Mouse (Mus musculus) monocyte, adult 2 months (primary cell): ENCODE measurements around the gene Tex9.
"Not testable (repeated sequence)": the region's sequence is repeated elsewhere in the genome, so short reads cannot be mapped to it uniquely, and the experiment has no call there.

Experiments
- DNase-seq, 2 experiments: peaks; one replicate each; pipeline ENCODE4 v3.0.0; 2022; ENCODE audit warnings: low spot score in 2 of 2, low read depth in 1 of 2

Tex9 gene

DNA sequence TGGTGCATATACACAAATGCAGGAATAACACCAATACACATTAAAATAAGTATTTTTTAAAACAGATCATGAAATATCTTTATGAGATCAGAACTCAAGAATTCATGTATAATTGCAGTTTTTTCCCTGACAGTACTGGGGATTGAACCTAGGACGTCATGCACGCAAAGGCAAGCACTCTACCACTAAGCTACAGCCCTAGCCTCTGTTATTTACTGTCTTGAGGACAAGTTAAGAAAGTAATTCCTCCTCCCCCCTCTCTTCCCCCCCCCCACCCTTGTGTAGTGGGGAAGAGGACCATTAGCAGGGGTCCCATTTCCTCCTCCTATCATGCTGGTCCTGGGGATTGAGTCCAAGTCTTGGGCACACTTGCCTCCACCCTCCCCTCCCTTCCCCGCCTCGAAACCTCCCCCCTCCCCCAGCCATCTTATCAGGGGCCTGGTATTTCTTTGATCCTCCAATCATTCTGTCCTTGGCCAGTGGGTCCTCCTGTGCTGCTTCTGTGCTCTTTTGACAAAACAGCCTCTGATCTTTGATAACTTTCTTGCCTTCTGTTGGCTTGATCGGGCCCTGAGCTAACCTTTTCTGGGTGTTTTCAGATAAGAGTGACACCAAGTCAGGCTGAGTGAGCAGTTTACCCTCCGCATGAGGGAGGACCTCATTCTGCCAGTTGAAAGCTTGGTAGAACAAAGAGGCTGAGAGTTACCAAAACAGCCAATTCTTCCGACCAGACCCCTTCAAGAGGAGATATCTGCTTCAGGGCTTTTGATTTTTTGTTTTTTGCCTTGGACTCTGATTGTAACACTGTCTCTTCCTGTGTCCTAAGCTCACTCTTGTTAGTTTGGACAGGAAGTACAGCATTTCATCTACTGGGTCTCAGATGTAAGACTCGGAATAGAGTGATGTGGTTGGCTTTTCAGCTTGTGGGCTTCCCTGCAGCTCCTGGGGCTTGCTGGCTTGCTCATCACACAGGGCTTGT is 50.8 kb downstream of the Tex9 start:
- DNase-seq: no peak

GRCm38 (mm10) chr9:72440358-72440757 is 51.7 kb downstream of the Tex9 start:
- DNase-seq: no peak

DNA sequence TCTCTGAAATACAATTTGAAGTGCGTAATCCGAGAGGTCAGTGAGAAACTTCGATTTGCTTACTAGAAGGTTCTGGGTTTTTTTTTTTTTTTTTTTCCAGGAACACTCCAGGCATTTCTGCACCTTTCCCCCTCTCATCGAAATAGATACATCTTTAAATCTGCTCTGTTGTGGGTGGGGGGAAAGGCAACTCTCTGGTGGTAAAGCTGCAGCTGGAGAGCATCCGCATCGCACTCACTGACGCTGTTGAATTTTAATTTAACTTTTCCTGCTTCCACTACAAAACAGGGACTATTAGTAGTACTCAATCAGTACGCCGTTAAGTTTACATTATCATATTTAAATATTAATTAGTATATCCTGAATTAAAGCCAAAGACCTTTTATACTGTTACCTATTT is 53.3 kb downstream of the Tex9 start:
- DNase-seq: no peak

- peak; percentile 73 to 76 for DNase-seq
Observed at GRCm38 (mm10) chr9:72437822-72438701, 54.0 kb downstream of the Tex9 start, which contains the start of gene Mns1. Mns1 (plus strand) TSS chr9:72438011.

- DNase-seq: no peak
Observed at GRCm38 (mm10) chr9:72434876-72435275, 57.1 kb downstream of the Tex9 start.

DNA sequence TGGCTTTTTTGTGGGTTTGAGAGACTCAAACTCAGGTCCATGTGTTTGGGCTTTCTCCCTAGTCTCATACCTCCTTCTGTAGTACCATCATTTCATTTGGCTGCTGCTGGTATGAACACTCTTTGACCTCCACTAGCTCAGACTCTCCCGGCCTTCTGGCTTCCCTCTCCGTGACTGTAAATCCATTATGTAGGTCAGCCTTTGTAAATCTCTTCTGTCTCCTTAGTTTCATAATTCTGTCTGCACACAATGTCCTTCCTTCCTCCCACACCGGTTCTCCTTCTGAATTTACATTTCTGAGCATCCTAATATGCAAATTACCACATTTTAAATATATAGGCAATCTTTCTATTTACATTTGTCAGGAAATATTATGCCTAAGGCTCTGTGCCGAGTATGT is 64.2 kb downstream of the Tex9 start:
- no peak for DNase-seq

DNA sequence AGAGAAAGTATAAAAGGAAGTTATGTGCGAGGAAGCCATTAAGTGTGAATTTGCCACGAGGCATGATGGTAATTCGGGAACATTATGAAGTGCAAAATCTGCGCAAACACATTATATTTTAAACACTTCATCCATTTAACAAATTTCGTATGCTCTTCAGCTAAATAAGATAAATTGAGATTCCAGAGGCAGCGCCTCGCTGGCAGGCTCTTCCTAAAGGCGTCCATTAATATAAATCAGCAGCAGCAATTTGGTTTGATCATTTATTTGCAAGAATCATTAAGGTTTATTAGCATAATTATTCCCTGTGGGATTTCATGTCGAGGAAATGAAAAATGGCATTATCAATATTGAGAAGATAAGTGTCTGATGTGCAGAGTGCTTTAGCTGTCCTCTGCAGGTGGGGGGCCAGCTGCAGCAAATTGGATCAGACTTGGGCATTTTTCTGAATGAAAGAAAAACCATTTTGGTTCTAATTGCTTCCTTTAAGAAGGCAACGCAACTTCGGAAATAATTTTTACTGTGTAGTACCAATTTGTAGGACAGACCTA is 66.6 kb downstream of the Tex9 start:
- no peak for DNase-seq

DNA sequence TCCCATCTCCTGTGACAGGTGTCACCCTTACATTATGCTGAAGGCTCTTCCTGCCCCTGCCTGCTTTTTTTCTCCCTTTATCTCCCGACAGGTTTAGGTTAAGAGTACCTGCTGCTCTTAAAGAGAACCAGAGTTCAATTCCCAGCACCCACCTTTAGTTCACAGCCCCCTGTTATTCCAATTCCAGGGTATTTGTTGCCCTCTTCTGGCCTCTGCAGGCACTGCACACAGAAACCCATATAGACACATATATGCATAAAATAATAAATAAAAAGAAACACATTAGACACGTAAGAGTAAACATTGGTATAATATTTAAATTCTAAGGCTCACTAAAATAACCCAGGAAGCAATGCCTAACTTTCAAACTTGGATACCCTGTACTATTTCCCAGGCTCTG is 69.3 kb downstream of the Tex9 start:
- DNase-seq: no peak

DNA sequence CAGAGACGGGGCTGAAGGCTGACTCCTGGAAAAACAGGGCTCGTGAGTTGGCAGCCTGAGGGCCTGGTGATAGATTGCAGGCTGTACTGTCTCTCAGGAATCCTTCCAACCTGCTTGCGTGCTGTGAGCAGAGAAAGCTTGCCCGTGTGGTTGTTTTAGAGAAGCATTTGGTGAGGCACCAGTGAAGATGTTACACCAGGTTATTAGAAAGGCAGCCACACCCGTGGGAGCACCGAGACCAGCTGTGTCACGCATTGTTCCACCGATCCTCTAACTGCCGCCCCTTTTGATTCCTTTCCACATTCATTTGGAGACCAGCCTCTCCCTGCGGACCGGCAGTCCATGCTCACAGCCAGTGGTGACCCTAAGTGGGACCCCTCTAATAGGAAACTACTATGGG is 69.7 kb downstream of the Tex9 start:
- no peak for DNase-seq

DNA sequence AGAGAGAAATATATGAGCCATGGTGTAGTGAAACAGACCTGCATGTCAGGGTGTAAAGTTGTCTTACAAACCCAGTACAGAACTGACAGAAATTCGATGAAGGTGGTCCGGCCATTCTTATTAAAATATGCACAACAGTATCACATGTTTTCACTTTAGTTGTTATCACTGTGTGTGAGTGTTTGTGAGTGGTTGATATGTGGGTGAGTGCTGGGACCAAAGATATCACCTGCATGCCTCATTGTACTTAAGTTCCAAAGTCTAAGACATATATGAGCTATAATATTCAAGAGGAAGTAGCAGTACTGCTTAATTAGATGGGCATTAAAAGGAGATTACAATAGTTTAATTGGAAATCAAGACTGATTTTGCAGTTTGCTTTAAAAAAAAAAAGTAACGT is 71.5 kb downstream of the Tex9 start:
- no peak for DNase-seq

DNA sequence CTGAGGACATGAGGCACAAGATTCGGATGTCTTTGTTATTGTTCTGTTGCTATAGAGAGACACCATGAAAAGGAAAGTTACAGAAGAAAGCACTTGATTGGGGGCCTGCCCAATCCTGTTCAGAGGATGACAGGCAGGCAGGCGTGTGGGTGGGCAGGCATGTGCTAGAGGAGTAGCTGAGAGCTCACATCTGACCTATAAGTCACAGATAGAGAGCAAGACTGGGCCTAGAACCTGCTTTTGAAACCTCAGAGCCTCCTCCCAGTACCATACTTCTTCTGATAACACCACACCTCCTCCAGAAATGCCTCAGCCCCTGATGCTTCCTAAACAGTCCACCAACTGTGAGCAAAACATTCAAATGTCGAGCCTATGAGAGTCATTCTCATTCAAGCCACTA is 73.6 kb downstream of the Tex9 start:
- DNase-seq: no peak

GRCm38 (mm10) chr9:72411746-72412145 is 80.3 kb downstream of the Tex9 start:
- no peak for DNase-seq

DNA sequence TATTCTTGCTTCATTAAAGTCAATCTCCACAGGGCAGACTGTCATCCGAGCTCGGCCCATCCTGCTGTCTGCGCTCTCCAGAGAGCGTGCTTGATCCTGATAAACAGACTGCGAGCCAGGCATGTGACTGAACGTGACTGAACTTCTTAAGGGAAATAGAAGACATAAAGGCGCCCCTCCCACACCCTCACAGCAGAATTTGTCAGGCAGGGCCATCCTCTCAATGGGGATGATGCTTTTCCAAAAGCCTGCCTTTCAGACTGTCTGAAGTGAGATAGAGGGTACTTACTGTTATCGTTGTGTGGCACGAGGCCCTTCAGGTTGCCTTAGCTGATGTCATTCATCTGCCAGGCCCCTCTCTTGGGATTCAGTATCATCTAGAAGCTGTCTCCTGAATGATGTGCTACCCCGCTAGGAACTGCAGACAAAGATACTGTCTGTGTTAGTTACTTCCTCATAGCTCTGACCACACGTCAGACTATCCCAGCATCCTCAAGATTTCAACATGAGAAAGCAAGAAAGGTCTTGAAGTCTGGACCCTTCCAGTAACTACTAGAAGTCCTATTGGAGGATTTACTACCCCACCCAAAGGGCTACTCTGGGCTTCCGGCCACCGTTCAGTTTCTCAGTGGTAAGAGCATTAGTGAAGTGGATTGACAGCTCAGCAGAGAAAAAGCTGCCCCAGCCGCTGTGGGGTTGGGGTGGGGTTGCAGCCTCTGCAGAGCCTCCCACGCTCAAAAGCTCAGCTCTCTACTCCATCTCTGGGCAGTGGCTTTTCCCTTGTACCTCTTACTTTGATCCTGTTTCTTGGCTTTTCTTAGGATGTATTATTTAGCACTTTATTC is 82.4 kb downstream of the Tex9 start:
- no peak for DNase-seq

DNA sequence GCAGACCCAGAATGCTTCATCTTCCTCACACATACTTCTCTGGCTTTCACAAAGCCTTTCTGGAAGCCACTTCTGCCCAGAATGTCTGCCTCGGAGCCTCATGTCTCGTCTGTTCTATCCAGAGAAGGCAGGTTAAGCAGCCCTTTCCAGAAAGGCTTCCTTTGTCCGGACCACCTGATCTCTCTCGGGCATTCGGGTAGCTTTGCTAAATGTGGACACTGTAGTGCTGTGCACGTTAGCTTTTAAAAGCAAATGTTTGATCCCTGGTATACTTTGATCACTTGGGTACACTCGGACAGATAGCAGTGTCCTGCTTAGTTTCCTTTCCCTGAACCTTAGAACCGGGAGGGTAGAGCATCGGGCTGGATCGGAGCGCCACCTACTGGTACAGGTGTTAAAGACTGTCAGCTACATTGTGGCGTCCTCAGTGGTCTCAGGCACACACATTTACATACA is 83.9 kb downstream of the Tex9 start:
- peak; percentile 10 to 18 for DNase-seq

GRCm38 (mm10) chr9:72405882-72406638 is 86.0 kb downstream of the Tex9 start:
- DNase-seq: no peak

DNA sequence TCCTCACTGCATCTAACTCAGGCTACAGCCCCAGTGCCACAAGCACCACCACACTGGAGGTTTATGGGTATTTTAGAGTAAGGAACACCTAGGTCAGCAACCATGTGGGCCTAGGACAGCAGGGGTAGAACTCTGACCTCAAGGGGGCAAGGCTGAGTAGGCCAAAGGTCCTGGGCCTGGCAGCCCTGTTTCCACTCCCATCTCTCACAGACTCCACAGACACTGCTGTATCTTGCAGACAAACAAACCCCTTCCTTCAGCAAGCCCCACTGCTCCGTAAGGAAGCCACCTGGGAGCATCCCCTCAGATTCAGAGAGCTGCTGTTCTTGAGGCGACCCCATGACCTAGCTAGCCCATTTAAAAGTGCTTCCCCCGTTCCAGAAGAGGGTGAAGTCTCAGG is 87.1 kb downstream of the Tex9 start:
- DNase-seq: no peak

DNA sequence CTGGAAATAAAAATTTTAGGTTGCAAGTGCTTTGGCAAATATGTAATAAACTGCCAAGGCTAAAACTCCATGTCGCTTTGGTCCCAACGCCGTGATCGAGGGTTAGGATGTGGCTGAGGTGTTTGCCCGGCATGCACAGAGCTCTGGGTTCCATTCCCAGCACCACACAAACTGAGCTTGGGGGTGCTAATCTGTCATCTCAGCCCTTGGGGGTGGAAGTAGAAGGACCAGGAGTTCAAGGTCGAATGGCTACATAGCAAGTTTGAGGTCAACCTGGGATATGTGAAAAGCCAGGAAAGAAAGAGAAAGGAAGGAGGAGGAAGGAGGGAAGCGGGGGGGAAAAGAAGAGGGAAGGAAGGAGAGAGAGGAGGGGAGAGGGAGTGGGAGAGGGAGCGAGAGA is 87.6 kb downstream of the Tex9 start:
- DNase-seq: no peak

GRCm38 (mm10) chr9:72403421-72403820 is 88.6 kb downstream of the Tex9 start:
- no peak for DNase-seq

DNA sequence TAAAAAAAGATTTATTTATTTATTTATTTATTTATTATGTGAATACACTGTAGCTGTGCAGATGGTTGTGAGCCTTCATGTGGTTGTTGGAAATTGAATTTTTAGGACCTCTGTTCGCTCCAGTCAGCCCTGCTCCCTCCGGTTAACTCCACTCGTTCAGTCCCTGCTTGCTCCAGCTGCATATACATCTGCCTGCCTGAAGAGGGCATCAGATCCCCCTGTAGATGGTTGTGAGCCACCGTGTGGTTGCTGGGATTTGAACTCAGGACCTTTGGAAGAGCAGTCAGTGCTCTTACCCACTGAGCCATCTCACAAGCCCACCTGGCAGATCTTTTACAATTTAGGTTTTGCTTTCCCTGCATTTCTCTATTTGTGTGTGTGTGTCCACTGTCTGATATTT is 90.2 kb downstream of the Tex9 start:
- not testable (repeated sequence) for DNase-seq
